In genomic region chr5:119920941-119921340, GRCm38 (mm10) we compare ENCODE assay signal across 25 mouse cellular contexts.
"Had no signal": no experiment of that assay in that cellular context is flagged by ENCODE, and none has a peak within 500 bp of the region (broad histone marks: within the 10 kb centered on the region; RNA-seq: fewer than 3 reads in every experiment).

No protein-coding gene starts in this region.

- H3K9me3 ChIP-seq: heart, embryonic 10.5 days; heart, embryonic 12.5 days; hindbrain, embryonic 13.5 days; hindbrain, embryonic 15.5 days; kidney, embryonic 15.5 days; limb, embryonic 10.5 days; limb, embryonic 12.5 days; liver, embryonic 13.5 days had no signal

- DNase-seq: gastrocnemius, adult 2 months; gastrocnemius, postnatal 10 days; gastrocnemius, postnatal 25 days; heart, adult 18-20 months; heart, postnatal 10 days; kidney, adult 11 months; kidney, adult 2 months; kidney, adult 9 months; kidney, postnatal 14 days; kidney, postnatal 36 days; layer of hippocampus, adult 9-11 months; layer of hippocampus, postnatal 36 days; liver; liver, embryonic 13.5 days had no signal

- H3K36me3 ChIP-seq: heart, embryonic 10.5 days; heart, embryonic 12.5 days; hindbrain, embryonic 13.5 days; hindbrain, embryonic 15.5 days; kidney, embryonic 15.5 days; limb, embryonic 10.5 days; limb, embryonic 12.5 days; liver, embryonic 13.5 days had no signal

- H3K9ac ChIP-seq: heart, embryonic 12.5 days; hindbrain, embryonic 13.5 days; hindbrain, embryonic 15.5 days; kidney, embryonic 15.5 days; limb, embryonic 12.5 days; liver, embryonic 13.5 days had no signal

- H3K4me3 ChIP-seq: gastrocnemius, adult 2 months; heart, embryonic 10.5 days; heart, embryonic 12.5 days; hindbrain, embryonic 13.5 days; hindbrain, embryonic 15.5 days; kidney, embryonic 15.5 days; limb, embryonic 10.5 days; limb, embryonic 12.5 days; liver, embryonic 13.5 days had no signal

- H3K27ac ChIP-seq: gastrocnemius, adult 2 months; heart, embryonic 10.5 days; hindbrain, embryonic 13.5 days; hindbrain, embryonic 15.5 days; hindbrain, postnatal 0 days; kidney, embryonic 15.5 days; kidney, postnatal 0 days; limb, embryonic 10.5 days; limb, embryonic 12.5 days; liver, embryonic 13.5 days had no signal

- ATAC-seq: hindbrain, postnatal 0 days; intestine, embryonic 16.5 days had no signal

- H3K4me2 ChIP-seq: heart, embryonic 12.5 days; hindbrain, embryonic 13.5 days; hindbrain, embryonic 15.5 days; kidney, embryonic 15.5 days; limb, embryonic 12.5 days; liver, embryonic 11.5 days; liver, embryonic 13.5 days had no signal

- H3K4me1 ChIP-seq: heart, embryonic 12.5 days; hindbrain, embryonic 13.5 days; hindbrain, embryonic 15.5 days; kidney, embryonic 15.5 days; limb, embryonic 12.5 days; liver, embryonic 13.5 days had no signal

- H3K27me3 ChIP-seq: hindbrain, embryonic 13.5 days; hindbrain, embryonic 15.5 days; kidney, embryonic 15.5 days; liver, embryonic 13.5 days had no signal
